Mouse (Mus musculus): ENCODE data around the gene Cfap57.

DNA sequence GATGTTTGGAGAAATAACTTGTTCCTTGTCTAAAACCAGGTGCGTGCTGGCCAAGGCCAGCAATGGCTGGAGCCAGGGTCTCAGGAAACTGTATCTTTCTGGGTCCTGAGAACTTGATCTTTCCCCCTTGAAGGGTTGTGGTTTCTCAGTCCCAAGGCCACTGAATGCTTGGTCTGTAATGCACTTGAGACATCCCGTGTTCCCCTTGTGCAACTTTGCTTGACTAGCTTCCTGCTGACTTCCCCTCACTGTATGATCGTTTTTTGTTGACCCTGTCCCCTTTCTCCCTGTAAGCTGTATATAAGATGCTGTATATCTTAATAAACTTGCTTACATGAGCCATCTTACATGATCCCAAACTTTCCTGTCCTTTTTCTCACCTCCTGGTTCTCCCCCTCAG lies 10.7 kb downstream of the Cfap57 start:
- TF ChIP-seq POLR2A (IDR thresholded peaks at IDR 0.05; ENCODE audit: borderline replicate concordance, extremely low read depth, low read depth, low read length), result no peak
- TF ChIP-seq CTCF (IDR thresholded peaks at IDR 0.05; ENCODE audit: insufficient read depth, low read length), result no peak

Data from lung, adult 2 months (tissue).